Mouse (Mus musculus): ENCODE measurements around the gene Pilrb2. TPM values are rescaled to one million over a fixed set of nuclear protein-coding genes. Genes with fewer than 3 reads are reported as not detected.

Gene Pilrb2
- polyA plus RNA-seq, 1 experiment from 2014 or later: 1.1 TPM

DNA sequence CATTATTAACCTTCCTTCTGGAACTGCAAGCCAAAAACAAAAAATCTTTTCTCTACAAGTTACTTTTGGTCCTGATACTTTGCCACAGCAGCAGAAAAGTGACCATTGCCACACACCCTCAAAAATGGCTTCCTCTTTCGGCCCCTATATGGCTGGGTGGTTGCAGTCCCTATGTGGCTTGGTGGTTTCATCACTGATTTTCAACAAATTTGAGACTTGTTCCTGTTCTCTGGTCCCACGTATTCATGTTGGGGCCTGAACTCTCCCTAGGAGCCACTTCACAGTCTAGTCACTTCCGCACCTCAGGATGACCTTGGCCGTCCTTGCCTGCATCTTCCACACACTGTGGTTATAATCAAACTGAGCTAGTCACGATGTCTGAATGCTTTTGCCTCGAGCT lies 42.9 kb downstream of the Pilrb2 start:
- no peak for ATAC-seq (ENCODE audit: insufficient number of reproducible peaks, insufficient read depth, low FRiP score, low read depth)
- Histone ChIP-seq H3K9me3 (ENCODE audit: control insufficient read depth, low read depth, low read length) (no peaks in the 10 kb centered on the region), H3K4me3 (ENCODE audit: low read depth, low read length) (no peak overlapping the region), H3K4me2 (replicated peaks; ENCODE audit: low read depth, low read length) (no peak overlapping the region), H3K4me1 (ENCODE audit: control insufficient read depth, insufficient read depth, low read length) (no peaks in the 10 kb centered on the region), H3K27ac (ENCODE audit: low read length) (no peak overlapping the region), H3K27me3 (ENCODE audit: control insufficient read depth, insufficient read depth, low read length) (no peaks in the 10 kb centered on the region), H3K36me3 (ENCODE audit: control insufficient read depth, insufficient read depth, low read length) (no peaks in the 10 kb centered on the region), H3K9ac (replicated peaks; ENCODE audit: low read depth, low read length) (no peak overlapping the region)
- 85% methylated on average over 6 of the region's 6 CpGs for WGBS

DNA sequence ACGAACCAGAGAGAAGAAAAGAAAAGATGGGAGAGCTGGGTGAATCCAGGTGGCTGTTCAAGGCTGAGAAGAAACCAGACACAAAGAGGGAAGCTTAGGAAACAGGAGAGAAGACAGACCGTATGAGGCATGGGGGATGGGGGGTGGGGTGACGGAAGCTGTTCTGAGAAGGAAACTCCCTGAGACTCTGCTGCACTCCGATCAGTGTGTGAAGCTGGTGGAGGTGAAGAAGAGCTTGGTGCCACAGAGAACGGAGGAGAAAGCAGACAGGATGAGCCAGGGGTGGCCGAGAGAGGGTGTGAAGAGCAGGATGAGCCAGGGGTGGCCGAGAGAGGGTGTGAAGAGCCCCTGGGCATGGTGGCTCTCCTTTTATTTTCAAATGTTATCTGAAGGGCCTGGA lies 45.2 kb downstream of the Pilrb2 start:
- H3K36me3 ChIP-seq (ENCODE audit: control insufficient read depth, insufficient read depth, low read length): no peaks in the 10 kb centered on the region
- H3K9ac ChIP-seq (replicated peaks; ENCODE audit: low read depth, low read length): no peak overlapping the region
- no peaks in the 10 kb centered on the region for H3K9me3 ChIP-seq (ENCODE audit: control insufficient read depth, low read depth, low read length)
- no peaks in the 10 kb centered on the region for H3K27me3 ChIP-seq (ENCODE audit: control insufficient read depth, insufficient read depth, low read length)
- no peaks in the 10 kb centered on the region for H3K4me1 ChIP-seq (ENCODE audit: control insufficient read depth, insufficient read depth, low read length)
- WGBS: 43% methylated on average over 7 of the region's 7 CpGs
- no peak for ATAC-seq (ENCODE audit: insufficient number of reproducible peaks, insufficient read depth, low FRiP score, low read depth)
- H3K4me3 ChIP-seq (ENCODE audit: low read depth, low read length): no peak overlapping the region
- no peak overlapping the region for H3K27ac ChIP-seq (ENCODE audit: low read length)
- no peak overlapping the region for H3K4me2 ChIP-seq (replicated peaks; ENCODE audit: low read depth, low read length)

DNA sequence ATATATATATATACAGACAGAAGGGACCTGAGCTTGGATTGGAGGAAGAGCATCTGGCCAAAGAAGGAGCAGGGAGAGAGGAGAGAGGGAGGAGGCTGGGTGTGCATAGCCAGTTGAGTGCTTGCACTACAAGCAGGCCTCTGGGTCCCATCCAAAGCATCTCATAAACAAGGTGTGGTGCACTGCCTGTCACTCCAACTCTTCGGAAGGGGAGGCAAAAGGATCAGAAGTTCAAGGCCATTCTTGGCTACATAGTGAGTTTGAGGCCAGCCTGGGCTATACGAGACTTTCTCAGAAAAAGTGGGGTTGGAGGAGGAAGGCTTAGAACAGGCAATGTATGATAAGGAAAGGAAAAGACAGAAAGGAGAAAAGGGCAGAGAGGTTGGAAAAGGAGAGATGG lies 45.6 kb downstream of the Pilrb2 start:
- H3K4me1 ChIP-seq (ENCODE audit: control insufficient read depth, insufficient read depth, low read length): no peaks in the 10 kb centered on the region
- H3K27me3 ChIP-seq (ENCODE audit: control insufficient read depth, insufficient read depth, low read length): no peaks in the 10 kb centered on the region
- no peak overlapping the region for H3K4me2 ChIP-seq (replicated peaks; ENCODE audit: low read depth, low read length)
- H3K4me3 ChIP-seq (ENCODE audit: low read depth, low read length): no peak overlapping the region
- no peak overlapping the region for H3K9ac ChIP-seq (replicated peaks; ENCODE audit: low read depth, low read length)
- ATAC-seq (ENCODE audit: insufficient number of reproducible peaks, insufficient read depth, low FRiP score, low read depth): no peak
- H3K9me3 ChIP-seq (ENCODE audit: control insufficient read depth, low read depth, low read length): no peaks in the 10 kb centered on the region
- 76% methylated on average over 2 of the region's 2 CpGs for WGBS
- H3K27ac ChIP-seq (ENCODE audit: low read length): no peak overlapping the region
- no peaks in the 10 kb centered on the region for H3K36me3 ChIP-seq (ENCODE audit: control insufficient read depth, insufficient read depth, low read length)

DNA sequence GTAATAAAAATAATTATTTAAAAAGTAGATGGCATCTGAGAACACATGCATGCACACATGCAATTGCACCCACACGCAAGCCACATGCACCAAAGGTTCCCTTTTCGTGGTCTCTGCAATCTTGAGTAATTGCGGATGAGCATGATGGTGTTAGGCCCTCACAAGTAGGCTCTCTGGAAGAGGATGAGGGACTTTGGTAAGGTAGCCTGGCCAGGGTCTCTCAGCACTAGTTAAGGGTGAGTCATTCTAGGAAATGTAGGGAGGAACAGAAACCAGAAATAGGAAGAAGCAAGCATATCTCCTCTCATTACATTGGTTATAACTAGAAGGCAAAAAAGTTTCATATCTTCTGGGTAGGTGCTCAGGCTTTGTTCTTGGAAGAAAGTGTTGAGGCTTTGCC lies 46.6 kb downstream of the Pilrb2 start:
- Histone ChIP-seq H3K9ac (replicated peaks; ENCODE audit: low read depth, low read length) (no peak overlapping the region), H3K9me3 (ENCODE audit: control insufficient read depth, low read depth, low read length) (no peaks in the 10 kb centered on the region), H3K36me3 (ENCODE audit: control insufficient read depth, insufficient read depth, low read length) (no peaks in the 10 kb centered on the region), H3K4me3 (ENCODE audit: low read depth, low read length) (no peak overlapping the region), H3K27me3 (ENCODE audit: control insufficient read depth, insufficient read depth, low read length) (no peaks in the 10 kb centered on the region), H3K4me2 (replicated peaks; ENCODE audit: low read depth, low read length) (no peak overlapping the region), H3K4me1 (ENCODE audit: control insufficient read depth, insufficient read depth, low read length) (no peaks in the 10 kb centered on the region), H3K27ac (ENCODE audit: low read length) (no peak overlapping the region)
- ATAC-seq (ENCODE audit: insufficient number of reproducible peaks, insufficient read depth, low FRiP score, low read depth): no peak
- WGBS: 96% methylated on average over 3 of the region's 3 CpGs

- no peak overlapping the region for H3K9ac ChIP-seq (replicated peaks; ENCODE audit: low read depth, low read length)
- H3K9me3 ChIP-seq (ENCODE audit: control insufficient read depth, low read depth, low read length): no peaks in the 10 kb centered on the region
- no peak overlapping the region for H3K27ac ChIP-seq (ENCODE audit: low read length)
- no peak overlapping the region for H3K4me2 ChIP-seq (replicated peaks; ENCODE audit: low read depth, low read length)
- ATAC-seq (ENCODE audit: insufficient number of reproducible peaks, insufficient read depth, low FRiP score, low read depth): no peak
- no peaks in the 10 kb centered on the region for H3K4me1 ChIP-seq (ENCODE audit: control insufficient read depth, insufficient read depth, low read length)
- H3K36me3 ChIP-seq (ENCODE audit: control insufficient read depth, insufficient read depth, low read length): no peaks in the 10 kb centered on the region
- H3K4me3 ChIP-seq (ENCODE audit: low read depth, low read length): no peak overlapping the region
- 80% methylated on average over 6 of the region's 6 CpGs for WGBS
- no peaks in the 10 kb centered on the region for H3K27me3 ChIP-seq (ENCODE audit: control insufficient read depth, insufficient read depth, low read length)
Measured at GRCm38 (mm10) chr5:137823455-137824045, 48.1 kb downstream of the Pilrb2 start.

- no peak overlapping the region for H3K4me2 ChIP-seq (replicated peaks; ENCODE audit: low read depth, low read length)
- WGBS: 82% methylated on average over 1 of the region's 1 CpGs
Measured at GRCm38 (mm10) chr5:137822602-137823001, 49.0 kb downstream of the Pilrb2 start.

GRCm38 (mm10) chr5:137822126-137822525 lies 49.5 kb downstream of the Pilrb2 start:
- Histone ChIP-seq H3K27me3 (ENCODE audit: control insufficient read depth, insufficient read depth, low read length) (no peaks in the 10 kb centered on the region), H3K36me3 (ENCODE audit: control insufficient read depth, insufficient read depth, low read length) (no peaks in the 10 kb centered on the region), H3K27ac (ENCODE audit: low read length) (no peak overlapping the region), H3K4me3 (ENCODE audit: low read depth, low read length) (no peak overlapping the region), H3K9ac (replicated peaks; ENCODE audit: low read depth, low read length) (no peak overlapping the region), H3K4me2 (replicated peaks; ENCODE audit: low read depth, low read length) (no peak overlapping the region), H3K9me3 (ENCODE audit: control insufficient read depth, low read depth, low read length) (no peaks in the 10 kb centered on the region), H3K4me1 (ENCODE audit: control insufficient read depth, insufficient read depth, low read length) (no peaks in the 10 kb centered on the region)
- WGBS: 64% methylated on average over 4 of the region's 4 CpGs
- ATAC-seq (ENCODE audit: insufficient number of reproducible peaks, insufficient read depth, low FRiP score, low read depth): no peak

More at GRCm38 (mm10) chr5:137822602-137823001, 49.0 kb downstream of the Pilrb2 start:
- H3K36me3 ChIP-seq (ENCODE audit: control insufficient read depth, insufficient read depth, low read length): no peaks in the 10 kb centered on the region
- no peak for ATAC-seq (ENCODE audit: insufficient number of reproducible peaks, insufficient read depth, low FRiP score, low read depth)
- no peak overlapping the region for H3K4me3 ChIP-seq (ENCODE audit: low read depth, low read length)
- no peaks in the 10 kb centered on the region for H3K27me3 ChIP-seq (ENCODE audit: control insufficient read depth, insufficient read depth, low read length)
- H3K9me3 ChIP-seq (ENCODE audit: control insufficient read depth, low read depth, low read length): no peaks in the 10 kb centered on the region
- no peaks in the 10 kb centered on the region for H3K4me1 ChIP-seq (ENCODE audit: control insufficient read depth, insufficient read depth, low read length)
- no peak overlapping the region for H3K9ac ChIP-seq (replicated peaks; ENCODE audit: low read depth, low read length)
- H3K27ac ChIP-seq (ENCODE audit: low read length): no peak overlapping the region

GRCm38 (mm10) chr5:137817466-137818222 lies 54.0 kb downstream of the Pilrb2 start:
- Histone ChIP-seq H3K9ac (replicated peaks; ENCODE audit: low read depth, low read length) (no peak overlapping the region), H3K4me3 (ENCODE audit: low read depth, low read length) (no peak overlapping the region), H3K4me2 (replicated peaks; ENCODE audit: low read depth, low read length) (no peak overlapping the region), H3K36me3 (ENCODE audit: control insufficient read depth, insufficient read depth, low read length) (no peaks in the 10 kb centered on the region), H3K4me1 (ENCODE audit: control insufficient read depth, insufficient read depth, low read length) (no peaks in the 10 kb centered on the region), H3K27me3 (ENCODE audit: control insufficient read depth, insufficient read depth, low read length) (no peaks in the 10 kb centered on the region), H3K9me3 (ENCODE audit: control insufficient read depth, low read depth, low read length) (no peaks in the 10 kb centered on the region), H3K27ac (ENCODE audit: low read length) (no peak overlapping the region)
- no peak for ATAC-seq (ENCODE audit: insufficient number of reproducible peaks, insufficient read depth, low FRiP score, low read depth)
- 68% methylated on average over 4 of the region's 4 CpGs for WGBS

Measured in stomach, embryonic 14.5 days (tissue).